Mouse (Mus musculus): ENCODE data around the gene Pex11b. TPM values are rescaled to one million over a fixed set of nuclear protein-coding genes. Genes with fewer than 3 reads are reported as not detected.
"Not testable (repeated sequence)": the region's sequence is repeated elsewhere in the genome, so short reads cannot be mapped to it uniquely, and the experiment has no call there.

Pex11b gene
- polyA plus RNA-seq, 1 experiment, result 50.2 TPM

DNA sequence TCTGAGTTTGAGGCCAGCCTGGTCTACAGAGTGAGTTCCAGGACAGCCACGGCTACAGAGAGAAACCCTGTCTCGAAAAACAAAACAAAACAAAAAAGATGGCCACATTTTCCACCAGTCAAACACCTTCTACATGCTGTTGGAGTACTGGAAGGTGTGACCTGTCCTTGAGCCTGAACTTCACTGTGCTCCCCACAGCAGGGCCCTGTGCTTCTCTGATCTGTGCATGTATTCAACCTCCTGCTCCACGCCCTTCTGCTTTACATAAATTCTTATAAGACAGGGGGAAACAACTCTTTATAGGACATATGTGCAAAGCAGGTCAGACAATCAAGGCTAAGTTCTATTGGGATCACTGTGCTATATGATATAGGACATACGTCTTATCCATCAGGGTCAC, 12.0 kb upstream of the Pex11b start:
- no peak for DNase-seq (ENCODE audit: low spot score)

DNA sequence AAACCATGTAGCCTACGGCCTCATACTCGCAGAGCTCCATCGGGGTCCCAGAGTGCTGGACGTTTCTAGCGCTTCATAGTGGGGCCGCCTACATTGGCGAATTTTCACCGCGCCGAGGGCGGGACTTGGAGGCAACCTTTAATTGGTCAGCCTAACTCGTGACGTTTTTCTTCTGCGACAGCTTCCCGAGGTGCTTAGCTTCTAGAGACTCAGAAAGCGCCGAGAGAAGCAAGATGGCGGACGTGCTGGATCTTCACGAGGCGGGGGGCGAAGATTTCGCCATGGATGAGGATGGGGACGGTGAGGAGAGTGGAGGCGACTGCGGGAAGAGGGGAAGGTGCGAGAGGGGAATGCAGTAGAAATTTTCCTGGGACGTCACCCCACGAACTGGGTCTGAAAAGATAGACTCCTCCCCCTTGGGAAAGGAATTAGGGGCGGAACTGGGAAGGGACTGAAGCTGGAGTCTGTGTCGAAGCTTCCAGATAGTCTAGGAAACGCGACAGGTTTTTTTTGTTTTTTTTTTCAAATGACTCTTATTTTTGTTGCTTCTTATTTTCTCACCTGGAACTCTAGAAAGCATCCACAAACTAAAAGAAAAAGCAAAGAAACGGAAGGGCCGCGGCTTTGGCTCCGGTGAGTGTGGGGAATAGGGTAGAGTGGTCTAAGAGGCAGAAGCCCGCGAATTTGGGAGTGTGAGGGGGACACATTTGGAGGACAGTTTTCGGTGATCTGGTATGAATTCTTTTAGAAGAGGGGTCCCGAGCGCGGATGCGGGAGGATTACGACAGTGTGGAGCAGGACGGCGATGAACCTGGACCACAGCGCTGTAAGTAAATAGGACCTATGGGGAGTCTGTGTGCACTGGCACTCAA, 5.2 kb upstream of the Pex11b start, which contains the start of gene Rbm8a:
Gene Rbm8a, plus strand, starts transcription at position 205 of the 872 bp plus-strand sequence.
- DNase-seq (ENCODE audit: low spot score), result peak; percentile 87

DNA sequence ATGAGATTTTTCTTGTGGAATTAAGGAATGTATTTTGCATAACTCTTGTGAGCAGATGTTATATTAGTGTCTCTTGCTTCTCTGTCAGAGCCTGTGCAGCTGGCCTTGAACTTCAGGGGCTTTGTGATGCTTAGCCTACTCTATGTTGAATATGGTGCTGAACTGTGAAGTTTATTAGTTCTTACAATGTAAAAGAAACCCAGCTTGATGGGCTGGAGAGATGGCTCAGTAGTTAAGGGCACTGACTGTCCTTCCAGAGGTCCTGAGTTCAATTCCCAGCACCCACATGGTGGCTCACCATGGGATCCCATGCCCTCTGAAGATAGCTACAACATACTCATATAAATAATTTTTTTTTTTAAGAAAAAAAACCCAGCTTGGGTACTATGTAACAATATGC, 3.1 kb upstream of the Pex11b start:
- DNase-seq (ENCODE audit: low spot score), result no peak

DNA sequence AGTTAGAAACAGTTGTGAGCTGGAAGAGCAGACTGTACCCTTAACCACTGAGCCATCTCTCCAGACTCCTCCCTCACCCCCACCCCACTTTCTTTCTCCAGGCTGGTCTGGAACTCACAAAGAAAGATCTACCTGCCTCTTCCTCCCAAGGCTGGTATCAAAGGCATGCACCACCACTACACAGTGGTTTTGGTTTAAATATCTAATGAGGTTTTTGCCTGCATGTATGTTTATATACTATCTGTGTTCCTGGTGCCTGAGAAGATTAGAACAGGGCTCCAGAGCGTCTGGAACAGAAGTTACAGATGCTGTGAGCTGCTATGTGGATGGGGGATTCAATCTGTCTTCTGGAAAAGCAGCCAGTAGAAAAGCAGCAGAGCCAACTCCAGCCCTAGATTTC, 1.2 kb upstream of the Pex11b start:
- no peak for DNase-seq (ENCODE audit: low spot score)

DNA sequence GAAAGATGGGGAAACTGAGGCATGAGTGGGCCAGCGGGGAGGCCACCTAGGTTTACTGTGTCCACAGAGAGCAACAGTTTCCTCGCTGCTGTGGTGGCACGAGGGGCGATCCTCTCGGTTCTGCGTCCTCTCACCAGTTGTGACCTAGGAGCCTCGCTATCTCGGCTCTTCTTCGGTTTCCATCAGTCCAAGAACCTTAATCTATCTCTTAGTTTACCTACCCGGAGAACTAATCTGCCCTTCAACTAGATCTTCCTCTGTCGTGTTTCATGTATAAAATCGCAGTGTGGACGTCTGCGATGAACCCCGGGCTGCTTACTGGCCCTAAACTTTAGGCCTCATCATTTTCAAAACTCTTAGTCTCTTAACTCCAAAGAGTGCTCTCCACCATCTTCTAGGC, 730 bp downstream of the Pex11b start:
- no peak for DNase-seq (ENCODE audit: low spot score)

DNA sequence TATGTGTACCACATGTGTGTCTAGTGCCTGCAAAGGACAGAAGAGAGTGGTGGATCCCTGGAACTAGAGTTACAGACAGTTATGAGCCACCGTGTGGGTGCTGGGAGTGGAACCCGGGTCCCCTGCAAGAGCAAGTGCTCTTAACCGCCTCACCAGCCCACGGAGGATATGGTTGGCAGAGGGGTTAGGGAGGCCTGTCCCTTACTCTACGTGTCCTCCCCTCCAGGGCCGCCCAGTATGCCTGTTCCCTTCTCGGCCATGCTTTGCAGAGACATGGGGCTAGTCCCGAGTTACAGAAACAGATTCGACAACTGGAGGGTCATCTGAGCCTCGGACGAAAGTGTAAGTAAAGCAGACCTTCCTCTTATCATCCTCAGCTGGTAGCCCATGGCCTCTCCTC, 1.3 kb downstream of the Pex11b start:
- no peak for DNase-seq (ENCODE audit: low spot score)

DNA sequence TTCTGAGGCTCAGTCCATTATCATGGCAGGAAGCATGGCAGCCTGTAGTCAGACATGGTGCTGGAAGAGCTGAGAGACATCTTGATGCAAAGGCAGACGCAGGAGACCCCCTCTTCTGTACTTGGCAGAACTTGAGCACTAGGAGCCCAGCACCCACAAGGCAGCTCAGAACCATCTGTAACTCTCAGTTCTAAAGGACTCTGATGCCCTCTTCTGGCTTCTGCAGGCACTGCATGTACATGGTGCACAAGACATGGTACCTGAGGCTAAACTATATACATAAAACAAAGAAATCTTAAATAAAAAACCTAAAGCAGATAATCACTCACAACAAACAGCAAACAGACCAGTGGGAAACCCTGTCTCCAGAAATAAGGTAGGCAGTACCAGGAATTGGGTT, 4.0 kb downstream of the Pex11b start:
- DNase-seq (ENCODE audit: low spot score), result peak; percentile 38

DNA sequence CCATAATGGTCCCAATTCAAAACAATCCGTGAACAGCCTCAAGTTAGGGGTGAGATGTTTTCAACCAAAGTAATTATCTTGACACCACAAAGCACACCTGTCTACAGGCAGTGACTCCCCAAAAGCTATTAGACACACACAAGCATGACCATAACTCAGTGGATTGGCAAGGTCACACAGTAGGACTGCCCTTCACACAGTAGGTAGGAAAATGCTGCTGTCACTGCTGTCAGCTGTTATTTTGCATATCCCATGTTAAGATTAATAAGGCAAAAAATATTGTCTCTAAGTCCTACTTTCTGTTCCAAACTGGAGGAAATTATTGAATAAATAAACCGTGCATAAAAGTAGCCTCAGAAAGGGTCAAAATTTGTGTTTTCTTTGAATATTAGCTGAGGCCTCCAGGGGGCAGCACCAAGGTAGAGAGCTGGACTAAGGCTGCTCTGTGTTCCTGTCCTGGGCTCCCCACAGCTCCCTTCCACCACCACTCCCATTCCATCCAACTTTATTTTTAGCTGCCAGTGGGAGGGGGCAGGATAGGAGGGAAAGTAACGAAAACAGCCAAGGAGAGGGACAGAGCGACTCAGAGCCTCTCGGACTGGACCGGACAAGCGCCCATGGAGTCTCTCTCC, 10.0 kb downstream of the Pex11b start, which contains the start of gene Itga10:
Gene Itga10, plus strand, starts transcription at position 567 of the 632 bp plus-strand sequence.
- no peak for DNase-seq (ENCODE audit: low spot score)

DNA sequence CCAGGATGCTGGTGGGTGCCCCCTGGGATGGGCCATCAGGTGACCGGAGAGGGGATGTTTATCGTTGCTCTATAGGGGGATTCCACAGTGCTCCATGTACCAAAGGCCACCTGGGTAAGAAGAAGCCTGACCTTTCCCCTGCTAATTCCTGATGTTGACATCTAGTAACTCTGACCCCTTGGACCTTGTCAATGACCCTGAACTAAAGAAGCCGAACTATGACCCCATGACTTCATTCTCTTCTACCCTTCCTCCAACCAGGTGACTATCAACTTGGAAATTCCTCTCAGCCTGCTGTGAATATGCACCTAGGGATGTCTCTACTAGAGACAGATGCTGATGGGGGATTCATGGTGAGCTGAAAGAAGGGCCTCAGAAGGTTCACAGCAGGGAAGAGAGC, 12.2 kb downstream of the Pex11b start:
- DNase-seq (ENCODE audit: low spot score), result no peak

DNA sequence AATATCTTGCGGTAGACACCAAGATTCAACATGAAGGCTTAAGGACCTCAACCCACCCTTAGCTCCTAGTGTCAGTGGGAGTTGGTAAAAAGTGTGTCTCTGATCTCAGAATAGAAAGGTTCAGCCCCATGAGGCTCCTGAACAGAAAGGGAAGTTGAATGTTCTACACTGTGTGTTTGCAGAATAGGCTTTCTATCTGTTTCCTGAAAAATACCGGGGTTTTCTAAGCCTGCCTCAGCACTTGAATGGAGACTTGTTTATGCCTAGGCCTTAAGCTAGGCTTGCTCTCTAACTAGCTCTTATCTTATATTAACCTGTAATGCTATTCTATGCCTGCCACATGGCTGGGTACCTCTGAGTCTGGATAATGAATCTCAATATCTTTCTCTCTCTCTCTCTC, 25.7 kb downstream of the Pex11b start:
- no peak for DNase-seq (ENCODE audit: low spot score)

DNA sequence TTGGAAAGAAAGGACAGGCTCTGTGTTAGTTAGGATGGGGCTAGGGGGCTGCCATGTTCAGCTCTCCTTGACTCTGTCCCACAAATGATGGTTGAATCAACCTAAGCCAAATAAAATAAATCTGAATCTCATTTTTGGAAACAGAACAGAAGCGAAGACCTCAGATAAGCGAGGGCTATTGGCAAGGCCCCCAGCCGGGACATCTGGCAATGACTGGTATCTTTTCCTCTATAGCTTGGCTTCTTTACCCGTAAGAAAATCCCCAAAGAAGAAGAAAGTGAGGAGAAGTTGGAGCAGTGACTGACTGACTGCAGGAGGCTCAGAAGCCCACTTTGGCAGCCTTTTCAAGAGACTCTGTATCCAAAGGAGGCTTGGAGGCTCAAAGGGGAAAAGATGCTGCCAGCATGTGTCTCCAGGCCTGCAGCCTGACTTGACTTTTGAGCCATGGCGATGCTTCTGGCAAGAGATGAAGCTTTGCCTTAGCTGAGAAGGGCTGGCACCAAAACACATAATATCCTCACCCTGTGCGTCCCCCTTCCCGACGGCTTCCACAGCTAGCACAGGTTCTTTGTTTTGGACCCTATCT, 27.6 kb downstream of the Pex11b start:
- DNase-seq (ENCODE audit: low spot score), result no peak

DNA sequence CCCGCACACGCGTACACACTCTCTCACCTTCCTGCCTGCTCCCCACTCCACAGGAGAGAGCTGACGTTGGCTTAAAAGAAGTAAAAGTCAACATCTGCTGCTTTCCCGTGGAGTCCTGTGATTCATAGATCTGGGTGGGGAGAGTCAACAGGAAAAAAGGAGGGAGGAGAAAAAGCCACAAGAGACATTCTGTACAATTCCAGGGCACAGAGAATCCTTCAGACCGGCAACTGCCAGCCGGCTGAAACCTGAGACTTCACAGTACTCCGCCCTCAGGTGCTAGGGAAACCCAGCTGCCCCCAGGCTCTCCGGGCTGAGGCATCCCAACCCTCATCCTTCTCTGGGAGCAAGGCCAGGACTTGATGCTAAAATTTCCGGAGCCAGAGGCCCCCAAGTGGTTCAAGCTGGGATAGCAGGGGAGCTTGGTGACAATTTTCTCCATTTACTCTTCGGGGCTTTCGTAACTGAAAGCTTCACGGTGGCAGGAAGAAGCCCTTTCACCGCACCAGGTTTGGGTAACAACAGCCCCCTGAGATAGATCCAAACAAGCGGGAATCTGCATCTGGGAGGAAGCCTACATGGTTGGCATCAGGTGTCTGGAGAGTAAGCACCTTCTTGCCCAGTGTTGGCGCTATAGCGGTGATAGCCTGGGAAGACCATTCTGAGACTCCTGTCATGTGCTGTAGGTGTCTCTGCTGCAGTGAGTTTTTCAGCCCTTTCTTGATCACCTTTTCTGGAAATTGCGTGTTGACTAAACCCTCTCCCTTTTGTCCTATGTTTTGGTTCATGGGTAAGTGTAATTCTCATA, 28.5 kb downstream of the Pex11b start:
- peak; percentile 56 for DNase-seq (ENCODE audit: low spot score)

DNA sequence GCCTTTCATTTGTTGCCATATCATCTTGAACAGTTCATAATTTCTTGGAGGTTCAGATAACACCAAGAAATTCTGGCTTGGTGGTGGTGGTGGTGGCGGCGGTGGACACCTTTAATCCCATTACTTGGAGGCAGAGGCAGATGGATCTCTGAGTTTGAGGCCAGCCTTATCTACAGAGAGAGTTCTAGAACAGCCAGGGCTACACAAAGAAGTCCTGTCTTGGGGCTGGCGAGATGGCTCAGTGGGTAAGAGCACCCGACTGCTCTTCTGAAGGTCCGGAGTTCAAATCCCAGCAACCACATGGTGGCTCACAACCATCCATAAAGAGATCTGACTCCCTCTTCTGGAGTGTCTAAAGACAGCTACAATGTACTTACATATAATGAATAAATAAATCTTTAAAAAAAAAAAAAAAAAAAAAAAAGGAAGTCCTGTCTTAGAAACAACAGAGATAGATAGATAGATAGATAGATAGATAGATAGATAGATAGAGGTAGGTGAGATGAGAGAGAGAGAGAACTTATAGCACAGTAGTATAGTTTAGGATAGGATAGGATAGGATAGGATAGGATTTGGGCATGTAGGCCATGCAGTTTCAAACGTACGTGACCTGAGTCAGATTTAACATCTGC, 30.7 kb downstream of the Pex11b start:
- not testable (repeated sequence) for DNase-seq (ENCODE audit: low spot score)

DNA sequence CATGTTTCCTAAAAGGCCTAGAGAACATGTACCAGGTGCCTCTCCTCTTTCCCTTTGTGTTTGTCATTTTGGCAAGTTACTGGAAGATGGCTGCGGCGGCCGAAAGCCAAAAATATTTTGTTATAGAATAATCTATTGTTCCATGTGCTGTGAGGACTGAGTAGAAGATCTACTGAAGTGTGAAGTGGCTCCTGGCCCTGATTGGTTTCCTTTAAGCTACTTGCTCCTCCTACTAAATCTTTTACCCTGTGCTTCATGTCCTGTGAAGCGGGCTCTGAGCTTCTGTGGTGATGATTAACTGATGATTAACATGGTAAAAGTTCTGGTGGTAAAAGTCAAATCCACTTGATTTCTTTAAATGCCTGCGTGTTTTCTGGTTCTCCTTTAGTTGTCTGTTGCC, 31.7 kb downstream of the Pex11b start:
- DNase-seq (ENCODE audit: low spot score), result no peak

DNA sequence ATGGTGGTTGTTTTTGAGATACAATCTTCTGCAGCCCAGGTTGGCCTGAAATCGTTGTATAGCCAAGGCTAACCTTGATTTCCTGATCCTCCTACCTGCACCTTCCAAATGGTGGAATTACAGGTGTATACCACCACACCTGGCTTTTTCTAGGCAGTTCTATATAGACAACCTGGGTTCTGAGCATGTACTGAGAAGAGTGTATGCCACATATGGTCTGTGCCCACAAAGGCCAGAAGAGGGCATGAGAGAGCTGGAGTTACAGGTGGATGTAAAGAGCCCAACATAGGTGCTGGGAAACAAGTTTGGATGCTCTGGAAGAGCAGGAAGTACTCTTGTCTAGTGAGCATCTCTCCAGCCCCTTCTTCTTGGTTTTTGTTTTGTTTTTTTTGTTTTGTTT, 32.1 kb downstream of the Pex11b start:
- no peak for DNase-seq (ENCODE audit: low spot score)

DNA sequence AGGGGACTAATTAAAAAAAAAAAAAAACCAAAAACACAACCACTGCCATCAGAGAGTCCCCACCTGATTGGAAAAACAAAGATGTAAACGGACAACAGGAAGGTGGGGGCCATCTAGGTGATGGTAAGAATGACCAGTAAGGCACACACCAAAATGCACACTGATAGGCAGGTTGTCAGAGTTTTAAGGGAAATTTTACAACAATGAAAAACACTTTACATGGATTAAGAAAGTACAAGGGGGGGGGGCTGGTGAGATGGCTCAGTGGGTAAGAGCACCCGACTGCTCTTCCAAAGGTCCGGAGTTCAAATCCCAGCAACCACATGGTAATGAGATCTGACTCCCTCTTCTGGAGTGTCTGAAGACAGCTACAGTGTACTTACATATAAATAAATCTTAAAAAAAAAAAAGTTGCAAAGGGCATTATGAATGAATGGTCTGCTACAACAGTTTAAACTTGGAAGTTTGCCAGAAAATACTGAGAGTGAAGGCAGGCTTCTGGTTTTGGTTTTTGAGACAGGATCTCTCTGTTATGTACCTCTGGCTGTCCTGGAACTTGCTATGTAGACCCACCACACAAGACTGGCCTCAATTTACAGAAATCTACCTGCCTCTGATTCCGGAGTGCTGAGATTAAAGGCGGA, 33.4 kb downstream of the Pex11b start:
- DNase-seq (ENCODE audit: low spot score), result no peak

DNA sequence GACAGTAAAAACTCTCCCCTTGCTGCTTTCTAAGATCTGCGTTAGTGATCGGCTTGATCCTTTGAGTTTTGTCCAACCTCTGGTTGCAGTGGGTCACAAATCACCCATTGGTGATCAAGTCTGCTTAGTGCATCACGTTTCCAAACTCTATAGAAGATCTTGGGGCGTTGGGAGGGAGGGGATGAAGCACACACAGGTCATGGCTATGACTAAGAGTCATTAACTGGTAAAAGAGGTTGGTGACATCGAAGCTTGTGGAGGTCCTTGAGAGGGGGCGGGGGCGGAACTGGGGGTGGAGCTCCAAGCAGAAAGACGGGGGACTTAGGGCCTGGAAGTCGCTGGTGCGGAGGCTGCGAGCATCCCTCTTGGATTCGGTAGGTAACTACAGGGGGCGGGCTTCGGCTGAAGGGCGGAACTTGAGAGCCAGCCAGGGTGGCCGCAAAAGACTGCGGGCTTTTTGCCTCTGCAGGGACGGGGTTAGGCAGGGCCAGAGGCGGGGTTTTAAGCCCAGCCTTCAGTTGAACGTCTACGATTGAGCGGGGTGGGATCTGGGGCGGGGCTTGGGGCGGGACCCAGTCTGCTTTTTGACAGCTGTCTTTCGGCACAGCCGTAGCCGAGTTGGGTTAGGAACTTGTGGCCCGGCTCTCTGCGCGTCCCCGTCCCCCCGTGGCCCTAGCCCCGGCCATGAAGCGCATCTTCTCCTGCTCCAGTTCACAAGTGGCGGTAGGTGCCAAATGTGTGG, 34.7 kb downstream of the Pex11b start, which contains the start of gene Ankrd35:
Gene Ankrd35, plus strand, starts transcription at position 405 of the 742 bp plus-strand sequence.
- peak; percentile 49 for DNase-seq (ENCODE audit: low spot score)

DNA sequence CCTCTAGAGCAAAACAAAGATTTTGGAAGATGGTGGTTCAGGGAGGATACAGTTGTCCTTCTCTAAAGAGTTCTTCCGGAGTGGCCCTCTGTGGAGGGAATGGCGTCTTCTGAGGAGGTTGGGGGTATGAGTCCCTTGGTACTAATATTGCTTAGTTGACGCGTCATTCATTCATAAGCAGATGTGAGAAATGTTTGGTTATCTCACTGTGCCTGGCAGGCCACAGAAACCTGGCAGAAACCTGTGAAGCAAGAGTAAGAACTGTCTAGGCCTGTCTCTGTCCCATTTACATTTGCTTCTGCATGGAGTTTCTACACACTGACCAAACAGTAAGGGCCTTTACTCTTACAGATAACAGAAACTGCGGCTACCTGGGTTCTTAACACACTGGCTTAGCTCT, 36.3 kb downstream of the Pex11b start:
- DNase-seq (ENCODE audit: low spot score), result no peak

DNA sequence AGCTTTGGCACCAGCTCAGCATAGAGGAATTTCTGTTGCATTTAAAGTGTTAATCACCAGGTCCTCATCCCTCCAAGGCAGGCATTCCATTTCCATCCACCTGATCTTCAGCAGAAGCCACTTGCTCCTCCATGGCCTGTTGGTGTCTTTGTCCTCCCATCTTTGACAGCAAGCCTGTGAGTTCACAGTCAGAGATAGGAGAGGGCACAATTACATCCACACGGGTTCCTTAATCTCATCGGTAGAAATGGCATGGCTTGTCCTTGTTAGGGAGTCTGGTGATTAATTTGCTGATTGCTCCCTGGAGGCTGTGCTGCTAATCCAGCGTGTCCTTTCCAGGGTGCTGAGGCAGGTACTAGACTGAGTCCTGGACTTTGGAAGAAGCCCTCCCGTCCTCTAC, 38.3 kb downstream of the Pex11b start:
- DNase-seq (ENCODE audit: low spot score), result no peak

DNA sequence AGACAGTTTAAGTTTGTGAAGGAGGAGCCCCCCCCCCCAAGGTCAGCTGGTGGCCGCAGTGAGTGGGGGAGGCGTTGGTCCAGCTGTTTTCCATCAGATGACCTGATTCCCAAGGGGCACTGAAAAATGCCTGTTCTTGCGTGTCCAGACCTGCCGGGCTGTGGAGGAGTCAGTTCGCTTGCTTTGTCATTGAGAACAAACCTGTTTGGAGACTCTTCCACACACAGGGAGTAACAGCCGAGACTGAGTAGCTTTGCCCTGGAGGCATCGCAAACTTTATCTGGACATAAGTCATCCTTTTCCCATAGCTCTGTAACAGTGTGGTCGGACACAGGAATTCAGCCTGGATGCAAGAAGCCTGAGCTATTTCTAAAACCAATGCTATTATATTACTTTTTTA, 39.3 kb downstream of the Pex11b start:
- no peak for DNase-seq (ENCODE audit: low spot score)

All from urinary bladder, adult 2 months (tissue).